Mouse (Mus musculus): Measurements from ENCODE around the gene Lrrc17. TPM values are rescaled to one million over a fixed set of nuclear protein-coding genes. Genes with fewer than 3 reads are reported as not detected.
"Not testable (repeated sequence)": the region's sequence is repeated elsewhere in the genome, so short reads cannot be mapped to it uniquely, and the experiment has no call there.

Gene Lrrc17
- total RNA-seq, 2 experiments from 2014 or later: 19.8 to 20.2 TPM

DNA sequence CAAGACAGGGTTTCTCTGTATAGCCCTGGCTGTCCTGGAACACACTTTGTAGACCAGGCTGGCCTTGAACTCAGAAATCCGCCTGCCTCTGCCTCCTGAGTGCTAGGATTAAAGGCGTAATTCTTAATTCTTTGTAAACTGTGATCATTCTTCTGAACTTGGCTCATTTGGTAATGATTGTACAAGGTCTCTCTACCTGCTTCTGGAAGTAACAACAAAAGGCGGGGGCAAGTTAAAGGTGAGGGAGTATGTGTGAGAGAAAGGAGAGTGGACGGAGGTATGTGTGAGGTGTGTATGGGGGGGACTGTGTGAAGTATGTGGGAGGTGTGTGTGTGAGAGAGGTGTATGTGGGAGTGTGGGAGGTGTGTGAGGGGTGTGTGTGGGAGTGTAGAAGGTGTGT is 56.6 kb downstream of the Lrrc17 start:
- no peak for DNase-seq (ENCODE audit: low spot score in 2 of 2)

- DNase-seq (ENCODE audit: low spot score in 2 of 2): no peak
Observed at GRCm38 (mm10) chr5:21605936-21606335, 62.6 kb downstream of the Lrrc17 start.

DNA sequence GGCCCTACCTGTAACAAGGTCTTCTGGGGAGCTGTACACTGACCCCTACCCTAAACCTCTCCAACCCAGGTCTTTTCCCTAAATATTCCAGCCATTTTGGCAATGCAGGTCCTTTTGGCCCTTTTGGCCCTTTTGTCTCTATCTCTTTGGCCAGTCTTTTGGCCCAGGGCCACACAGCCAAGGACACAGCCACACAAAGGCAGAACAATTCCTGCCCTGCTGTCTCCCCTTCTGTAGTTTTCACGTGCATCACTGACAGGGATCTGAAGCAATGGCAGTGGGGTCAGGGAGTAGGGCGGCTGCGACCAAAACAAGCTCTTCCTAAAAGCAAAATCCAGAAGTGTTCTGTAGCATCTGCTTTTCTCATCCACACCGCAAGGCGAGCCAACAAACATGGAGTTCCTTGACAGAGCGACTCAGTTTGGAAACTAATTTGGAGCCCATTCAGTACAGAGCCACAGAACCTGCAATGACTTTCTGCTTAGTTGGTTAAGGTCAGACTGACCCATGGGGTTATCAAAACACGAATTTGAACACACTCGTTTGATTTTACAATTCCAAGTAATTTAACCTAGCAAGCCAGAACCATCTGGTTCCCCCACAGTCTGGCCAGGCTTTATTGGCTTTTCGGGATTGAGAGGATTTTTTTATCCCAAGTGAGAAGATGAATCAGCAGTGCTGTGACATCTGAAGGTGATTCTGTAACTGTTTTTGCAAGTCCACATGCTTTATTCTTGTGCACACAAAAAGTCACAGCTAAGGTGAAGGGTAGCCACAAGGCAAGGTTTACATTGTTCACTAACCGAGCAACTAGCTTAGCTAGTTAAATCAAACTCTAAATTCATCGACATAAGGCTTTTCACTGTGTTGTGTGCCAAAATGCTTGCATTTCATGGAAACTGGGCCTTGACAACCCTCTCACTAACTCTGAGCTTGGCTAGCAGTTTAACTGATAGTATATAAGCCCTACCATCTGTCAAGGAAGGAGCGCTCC is 65.2 kb downstream of the Lrrc17 start:
- DNase-seq (ENCODE audit: low spot score in 2 of 2): no peak

- no peak for DNase-seq (ENCODE audit: low spot score in 2 of 2)
Observed at GRCm38 (mm10) chr5:21610996-21611395, 67.6 kb downstream of the Lrrc17 start.

DNA sequence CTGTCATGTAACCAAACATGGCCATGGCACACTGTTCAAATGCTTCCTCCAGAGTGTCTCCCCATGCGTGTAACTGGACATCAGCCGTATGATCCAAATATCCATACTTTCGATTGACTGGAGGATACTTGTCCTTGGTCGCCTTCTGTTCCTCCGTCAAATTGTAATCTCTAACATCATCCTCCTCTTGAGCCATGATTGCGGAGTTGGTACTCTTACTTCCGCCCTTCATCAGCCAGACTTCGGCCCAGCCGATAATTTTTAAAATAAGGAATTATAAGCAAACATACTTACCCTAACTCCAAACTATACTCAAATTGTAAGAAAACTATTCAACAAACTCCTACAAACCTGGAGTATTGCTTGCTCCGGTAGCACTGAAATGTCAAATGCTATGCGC is 70.9 kb downstream of the Lrrc17 start:
- not testable (repeated sequence) for DNase-seq (ENCODE audit: low spot score in 2 of 2)

DNA sequence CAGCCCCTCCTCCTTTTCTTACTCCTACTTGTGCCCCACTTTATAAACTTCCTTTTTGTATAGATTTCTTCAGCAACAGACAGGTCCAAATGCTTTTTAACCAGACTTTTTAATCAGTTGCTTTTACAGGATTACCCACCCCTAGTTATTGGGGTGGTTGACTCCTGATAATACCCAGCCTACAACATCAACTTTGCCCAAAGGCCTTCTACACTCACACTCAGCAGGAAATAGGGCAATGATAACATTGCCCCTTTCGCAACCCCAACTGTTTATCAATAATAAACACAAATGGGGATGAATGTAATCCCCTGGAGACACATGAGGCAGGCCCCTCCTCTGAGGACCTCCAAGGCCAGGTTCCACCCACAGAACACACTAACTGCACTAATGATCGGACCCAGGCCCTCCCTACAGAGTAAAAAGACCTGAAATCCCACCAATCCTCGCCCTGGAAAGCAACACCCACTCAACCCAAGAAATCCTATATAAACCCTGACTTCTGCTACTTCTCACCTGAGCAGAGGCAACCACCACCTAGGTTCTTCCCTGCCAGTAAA is 73.2 kb downstream of the Lrrc17 start:
- no peak for DNase-seq (ENCODE audit: low spot score in 2 of 2)

Other genes starting within 250 kb of the Lrrc17 start
- 1 to 10 TPM; 6.5 to 6.9 TPM for gene Fgl2, start 170.9 kb upstream of the Lrrc17 start, total RNA-seq (2021)
- under 1 TPM; 0.14 to 0.17 TPM for gene Ccdc146, start 118.9 kb upstream of the Lrrc17 start, total RNA-seq (2021)
- 10 to 100 TPM; 11.9 TPM for gene Fam185a, start 118.6 kb upstream of the Lrrc17 start, total RNA-seq (2021)
- gene Fbxl13, start 102.1 kb downstream of the Lrrc17 start, total RNA-seq (2021): under 1 TPM; 0.20 to 0.25 TPM
- 10 to 100 TPM; 34.7 to 36.2 TPM for gene Armc10, start 102.3 kb downstream of the Lrrc17 start, total RNA-seq (2021)
- gene Napepld, start 157.8 kb downstream of the Lrrc17 start, total RNA-seq (2021): 10 to 100 TPM; 22.1 to 24.7 TPM
- 100 to 1,000 TPM; 213 to 227 TPM for gene Pmpcb, start 193.6 kb downstream of the Lrrc17 start, total RNA-seq (2021)
- 10 to 100 TPM; 31.4 to 41.3 TPM for gene Dnajc2, start 241.7 kb downstream of the Lrrc17 start, total RNA-seq (2021)
- 100 to 1,000 TPM; 126 to 130 TPM for gene Psmc2, start 241.7 kb downstream of the Lrrc17 start, total RNA-seq (2021)

All from adrenal gland, postnatal 4 days (tissue).